Mouse (Mus musculus): ENCODE data around the gene Hectd4.

GRCm38 (mm10) chr5:121398965-121399462 lies 179.0 kb downstream of the Hectd4 start:
- TF ChIP-seq POLR2A (IDR thresholded peaks at IDR 0.05; ENCODE audit: control insufficient read depth, extremely low read depth, insufficient read depth, low read length, poor library complexity) (no peak), CTCF (IDR thresholded peaks at IDR 0.05; ENCODE audit: borderline replicate concordance, control insufficient read depth, extremely low read depth, insufficient read depth, low read length, poor library complexity) (no peak)

Measured in thymus, adult 2 months (tissue).